Mouse (Mus musculus): ENCODE measurements around the gene Adcyap1r1. TPM values are rescaled to one million over a fixed set of nuclear protein-coding genes. Genes with fewer than 3 reads are reported as not detected.

Adcyap1r1 gene
- polyA plus RNA-seq, 1 experiment from 2014 or later, result 2.1 TPM

DNA sequence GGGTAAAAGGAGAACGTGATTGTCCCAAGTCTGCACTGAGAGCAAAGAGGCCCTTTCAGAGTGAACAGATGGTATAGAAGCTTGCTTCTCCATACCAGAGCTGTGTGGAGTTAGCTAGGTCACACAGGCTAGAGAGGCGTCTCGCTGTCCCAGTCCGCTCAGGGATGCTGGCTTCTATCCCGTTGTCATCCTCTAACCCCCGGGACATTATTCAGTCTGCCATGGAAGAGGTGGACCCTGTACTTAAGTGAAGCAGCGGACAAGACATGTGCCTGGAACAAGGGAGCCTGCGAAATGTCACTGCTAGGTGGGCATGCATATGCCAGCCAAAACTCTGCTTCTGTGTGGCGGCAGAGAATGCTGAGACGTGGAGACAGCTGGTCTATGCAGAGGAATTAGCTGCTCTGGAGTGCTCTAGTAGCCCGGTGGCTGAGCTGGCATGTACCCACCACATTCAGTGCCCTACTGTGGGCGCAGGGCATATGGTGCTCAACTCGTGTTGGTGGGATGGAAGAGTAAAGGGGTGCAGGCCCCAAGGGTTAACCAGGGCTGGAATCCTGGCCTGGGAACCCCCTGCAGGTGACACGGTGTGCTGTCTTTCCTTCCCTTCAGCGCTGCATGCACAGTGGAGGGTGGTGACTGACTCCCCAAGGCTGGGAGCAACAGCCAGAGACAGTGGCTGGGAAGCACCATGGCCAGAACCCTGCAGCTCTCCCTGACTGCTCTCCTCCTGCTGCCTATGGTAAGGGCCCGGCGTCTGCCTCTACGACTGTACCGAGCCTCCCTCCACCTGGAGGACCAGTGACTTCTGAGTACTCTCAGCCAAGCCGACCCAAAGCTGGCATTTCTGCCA is 8.0 kb downstream of the Adcyap1r1 start:
- Histone ChIP-seq H3K27ac (ENCODE audit: low read depth, low read length) (no peak overlapping the region), H3K4me2 (replicated peaks; ENCODE audit: low read depth, low read length) (no peak overlapping the region), H3K9me3 (ENCODE audit: control insufficient read depth, low read length) (no peaks in the 10 kb centered on the region), H3K9ac (ENCODE audit: low read depth, low read length) (no peak overlapping the region), H3K36me3 (ENCODE audit: control insufficient read depth, insufficient read depth, low read length) (no peaks in the 10 kb centered on the region), H3K4me3 (ENCODE audit: low read length) (no peak overlapping the region), H3K27me3 (ENCODE audit: control insufficient read depth, insufficient read depth, low read length) (no peaks in the 10 kb centered on the region), H3K4me1 (ENCODE audit: control insufficient read depth, insufficient read depth, low read length) (no peaks in the 10 kb centered on the region)
- ATAC-seq (ENCODE audit: low FRiP score, low TSS enrichment), result no peak
- 84% methylated on average over 20 of the region's 20 CpGs for WGBS

GRCm38 (mm10) chr6:55461141-55461540 is 9.4 kb downstream of the Adcyap1r1 start:
- Histone ChIP-seq H3K9ac (ENCODE audit: low read depth, low read length) (no peak overlapping the region), H3K36me3 (ENCODE audit: control insufficient read depth, insufficient read depth, low read length) (no peaks in the 10 kb centered on the region), H3K4me1 (ENCODE audit: control insufficient read depth, insufficient read depth, low read length) (no peaks in the 10 kb centered on the region), H3K4me3 (ENCODE audit: low read length) (no peak overlapping the region), H3K27me3 (ENCODE audit: control insufficient read depth, insufficient read depth, low read length) (no peaks in the 10 kb centered on the region), H3K4me2 (replicated peaks; ENCODE audit: low read depth, low read length) (no peak overlapping the region), H3K9me3 (ENCODE audit: control insufficient read depth, low read length) (no peaks in the 10 kb centered on the region), H3K27ac (ENCODE audit: low read depth, low read length) (no peak overlapping the region)
- no peak for ATAC-seq (ENCODE audit: low FRiP score, low TSS enrichment)
- 65% methylated on average over 5 of the region's 5 CpGs for WGBS

GRCm38 (mm10) chr6:55461678-55462077 is 9.9 kb downstream of the Adcyap1r1 start:
- H3K4me3 ChIP-seq (ENCODE audit: low read length), result no peak overlapping the region
- WGBS, result 81% methylated on average over 2 of the region's 2 CpGs
- no peak for ATAC-seq (ENCODE audit: low FRiP score, low TSS enrichment)
- no peak overlapping the region for H3K27ac ChIP-seq (ENCODE audit: low read depth, low read length)
- H3K4me2 ChIP-seq (replicated peaks; ENCODE audit: low read depth, low read length), result no peak overlapping the region
- no peak overlapping the region for H3K9ac ChIP-seq (ENCODE audit: low read depth, low read length)
- no peaks in the 10 kb centered on the region for H3K4me1 ChIP-seq (ENCODE audit: control insufficient read depth, insufficient read depth, low read length)
- no peaks in the 10 kb centered on the region for H3K9me3 ChIP-seq (ENCODE audit: control insufficient read depth, low read length)
- H3K36me3 ChIP-seq (ENCODE audit: control insufficient read depth, insufficient read depth, low read length), result no peaks in the 10 kb centered on the region
- H3K27me3 ChIP-seq (ENCODE audit: control insufficient read depth, insufficient read depth, low read length), result no peaks in the 10 kb centered on the region

GRCm38 (mm10) chr6:55462394-55462793 is 10.6 kb downstream of the Adcyap1r1 start:
- Histone ChIP-seq H3K36me3 (ENCODE audit: control insufficient read depth, insufficient read depth, low read length) (no peaks in the 10 kb centered on the region), H3K9me3 (ENCODE audit: control insufficient read depth, low read length) (no peaks in the 10 kb centered on the region), H3K27me3 (ENCODE audit: control insufficient read depth, insufficient read depth, low read length) (no peaks in the 10 kb centered on the region), H3K4me3 (ENCODE audit: low read length) (no peak overlapping the region), H3K9ac (ENCODE audit: low read depth, low read length) (no peak overlapping the region), H3K4me1 (ENCODE audit: control insufficient read depth, insufficient read depth, low read length) (no peaks in the 10 kb centered on the region), H3K4me2 (replicated peaks; ENCODE audit: low read depth, low read length) (no peak overlapping the region), H3K27ac (ENCODE audit: low read depth, low read length) (no peak overlapping the region)
- ATAC-seq (ENCODE audit: low FRiP score, low TSS enrichment), result no peak
- WGBS, result 90% methylated on average over 1 of the region's 1 CpGs

DNA sequence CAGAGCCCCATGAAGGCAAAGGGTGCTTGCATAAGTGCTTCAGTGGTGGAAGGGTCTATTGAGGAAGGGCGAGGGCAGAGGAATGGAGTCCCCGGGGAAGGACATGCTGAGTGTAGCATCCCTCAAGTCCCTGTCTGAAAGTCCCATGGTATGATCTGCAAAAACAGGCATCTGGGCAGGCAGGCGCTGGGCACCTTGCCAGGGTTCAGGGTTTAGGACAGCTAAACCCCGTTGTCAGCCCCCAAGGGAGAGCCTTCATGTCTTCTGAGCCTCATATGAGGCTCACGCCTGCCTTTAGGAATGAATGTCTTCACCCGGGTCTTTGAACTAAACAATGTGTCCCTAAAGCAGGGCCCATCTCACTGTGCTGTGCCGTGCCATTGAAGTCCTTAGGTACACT is 12.2 kb downstream of the Adcyap1r1 start:
- Histone ChIP-seq H3K9ac (ENCODE audit: low read depth, low read length) (no peak overlapping the region), H3K4me2 (replicated peaks; ENCODE audit: low read depth, low read length) (no peak overlapping the region), H3K36me3 (ENCODE audit: control insufficient read depth, insufficient read depth, low read length) (no peaks in the 10 kb centered on the region), H3K9me3 (ENCODE audit: control insufficient read depth, low read length) (no peaks in the 10 kb centered on the region), H3K27me3 (ENCODE audit: control insufficient read depth, insufficient read depth, low read length) (no peaks in the 10 kb centered on the region), H3K4me1 (ENCODE audit: control insufficient read depth, insufficient read depth, low read length) (no peaks in the 10 kb centered on the region), H3K4me3 (ENCODE audit: low read length) (no peak overlapping the region), H3K27ac (ENCODE audit: low read depth, low read length) (no peak overlapping the region)
- no peak for ATAC-seq (ENCODE audit: low FRiP score, low TSS enrichment)
- WGBS, result 87% methylated on average over 7 of the region's 7 CpGs

DNA sequence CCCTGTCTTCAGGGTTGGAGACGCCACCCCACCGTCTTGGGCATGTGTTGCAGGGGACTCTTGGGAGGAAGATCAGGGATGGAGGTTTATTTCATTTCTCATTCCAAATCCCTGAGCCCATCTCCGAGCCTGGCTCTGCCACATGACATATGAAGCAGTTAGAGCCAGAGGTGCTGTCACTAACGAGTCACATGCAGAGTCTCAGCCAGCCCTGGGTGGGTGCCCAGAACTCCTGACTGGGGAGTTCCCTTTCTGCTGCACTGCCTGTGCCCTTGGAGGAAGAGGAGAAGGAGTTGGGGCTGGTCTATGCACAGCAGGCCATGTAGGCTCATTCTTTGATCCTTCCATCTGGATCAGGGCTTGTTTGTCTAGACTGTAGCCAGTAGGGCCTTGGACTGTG is 13.5 kb downstream of the Adcyap1r1 start:
- H3K36me3 ChIP-seq (ENCODE audit: control insufficient read depth, insufficient read depth, low read length), result no peaks in the 10 kb centered on the region
- H3K9ac ChIP-seq (ENCODE audit: low read depth, low read length), result no peak overlapping the region
- no peaks in the 10 kb centered on the region for H3K27me3 ChIP-seq (ENCODE audit: control insufficient read depth, insufficient read depth, low read length)
- no peak overlapping the region for H3K27ac ChIP-seq (ENCODE audit: low read depth, low read length)
- no peak overlapping the region for H3K4me3 ChIP-seq (ENCODE audit: low read length)
- no peaks in the 10 kb centered on the region for H3K4me1 ChIP-seq (ENCODE audit: control insufficient read depth, insufficient read depth, low read length)
- ATAC-seq (ENCODE audit: low FRiP score, low TSS enrichment), result no peak
- no peak overlapping the region for H3K4me2 ChIP-seq (replicated peaks; ENCODE audit: low read depth, low read length)
- H3K9me3 ChIP-seq (ENCODE audit: control insufficient read depth, low read length), result no peaks in the 10 kb centered on the region
- 86% methylated on average over 4 of the region's 4 CpGs for WGBS

GRCm38 (mm10) chr6:55466301-55466761 is 14.6 kb downstream of the Adcyap1r1 start:
- no peak for ATAC-seq (ENCODE audit: low FRiP score, low TSS enrichment)
- Histone ChIP-seq H3K9ac (ENCODE audit: low read depth, low read length) (no peak overlapping the region), H3K9me3 (ENCODE audit: control insufficient read depth, low read length) (no peaks in the 10 kb centered on the region), H3K27me3 (ENCODE audit: control insufficient read depth, insufficient read depth, low read length) (no peaks in the 10 kb centered on the region), H3K27ac (ENCODE audit: low read depth, low read length) (no peak overlapping the region), H3K36me3 (ENCODE audit: control insufficient read depth, insufficient read depth, low read length) (no peaks in the 10 kb centered on the region), H3K4me3 (ENCODE audit: low read length) (no peak overlapping the region), H3K4me2 (replicated peaks; ENCODE audit: low read depth, low read length) (no peak overlapping the region), H3K4me1 (ENCODE audit: control insufficient read depth, insufficient read depth, low read length) (no peaks in the 10 kb centered on the region)

DNA sequence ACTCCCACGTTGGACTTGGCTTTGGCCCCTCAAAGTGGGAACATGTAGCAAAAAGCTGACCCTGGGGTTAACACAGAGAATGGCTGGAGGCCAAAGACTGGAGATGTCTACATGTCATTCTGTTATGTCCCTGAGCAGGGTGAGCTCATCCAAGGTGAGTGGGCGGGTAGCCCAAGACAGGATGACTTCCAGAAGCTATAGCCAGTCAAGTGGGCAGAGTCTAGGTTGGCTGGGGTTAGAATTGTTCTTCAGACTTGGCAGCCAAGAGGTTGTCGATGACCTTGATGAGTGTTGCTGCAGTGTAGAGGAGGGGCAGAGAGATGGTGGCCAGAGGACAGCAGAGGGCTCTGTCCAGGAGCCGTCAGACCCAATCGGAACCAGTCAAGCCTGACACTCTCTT is 18.9 kb downstream of the Adcyap1r1 start:
- WGBS, result 85% methylated on average over 5 of the region's 5 CpGs
- H3K9ac ChIP-seq (ENCODE audit: low read depth, low read length), result no peak overlapping the region
- ATAC-seq (ENCODE audit: low FRiP score, low TSS enrichment), result no peak
- H3K4me2 ChIP-seq (replicated peaks; ENCODE audit: low read depth, low read length), result no peak overlapping the region
- no peaks in the 10 kb centered on the region for H3K27me3 ChIP-seq (ENCODE audit: control insufficient read depth, insufficient read depth, low read length)
- no peak overlapping the region for H3K27ac ChIP-seq (ENCODE audit: low read depth, low read length)
- H3K36me3 ChIP-seq (ENCODE audit: control insufficient read depth, insufficient read depth, low read length), result no peaks in the 10 kb centered on the region
- no peak overlapping the region for H3K4me3 ChIP-seq (ENCODE audit: low read length)
- no peaks in the 10 kb centered on the region for H3K9me3 ChIP-seq (ENCODE audit: control insufficient read depth, low read length)
- H3K4me1 ChIP-seq (ENCODE audit: control insufficient read depth, insufficient read depth, low read length), result no peaks in the 10 kb centered on the region

DNA sequence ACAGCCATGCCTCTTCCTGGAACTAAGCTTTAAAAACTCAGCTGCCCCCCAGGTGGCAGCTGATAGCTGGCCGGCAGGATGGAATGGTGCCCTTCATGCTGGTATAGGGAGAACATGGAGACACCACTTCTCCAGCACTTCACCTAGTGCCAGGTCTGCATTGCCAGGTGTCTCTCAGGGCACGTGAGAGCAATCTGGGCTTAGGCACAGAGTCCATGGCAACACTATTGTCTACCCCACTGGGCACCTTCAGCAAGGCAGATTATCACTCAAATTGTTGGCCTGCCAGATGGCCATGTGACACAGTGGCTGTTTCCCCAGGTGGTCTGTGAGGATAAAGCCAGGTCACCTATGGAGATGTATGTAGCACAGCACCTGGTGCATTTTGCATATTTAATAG is 20.6 kb downstream of the Adcyap1r1 start:
- WGBS, result 92% methylated on average over 2 of the region's 2 CpGs
- no peak for ATAC-seq (ENCODE audit: low FRiP score, low TSS enrichment)

More for the DNA sequence above, 20.6 kb downstream of the Adcyap1r1 start:
- H3K27me3 ChIP-seq (ENCODE audit: control insufficient read depth, insufficient read depth, low read length), result no peaks in the 10 kb centered on the region
- H3K36me3 ChIP-seq (ENCODE audit: control insufficient read depth, insufficient read depth, low read length), result no peaks in the 10 kb centered on the region
- no peak overlapping the region for H3K9ac ChIP-seq (ENCODE audit: low read depth, low read length)
- H3K4me2 ChIP-seq (replicated peaks; ENCODE audit: low read depth, low read length), result no peak overlapping the region
- H3K9me3 ChIP-seq (ENCODE audit: control insufficient read depth, low read length), result no peaks in the 10 kb centered on the region
- H3K4me1 ChIP-seq (ENCODE audit: control insufficient read depth, insufficient read depth, low read length), result no peaks in the 10 kb centered on the region
- H3K4me3 ChIP-seq (ENCODE audit: low read length), result no peak overlapping the region
- no peak overlapping the region for H3K27ac ChIP-seq (ENCODE audit: low read depth, low read length)

Data from kidney, embryonic 14.5 days (tissue).